Mouse (Mus musculus) embryonic fibroblast, embryonic 13.5 days (primary cell): ENCODE results near the gene Ptov1.

Source experiments
- CTCF ChIP-seq: IDR thresholded peaks from 2 replicates; pipeline ENCODE4 v1.5.1; 2011; ENCODE audit warnings: mild to moderate bottlenecking, control low read depth, low read length, moderate library complexity, borderline replicate concordance; ENCODE audit not compliant: insufficient read depth
- POLR2A ChIP-seq: IDR thresholded peaks from 2 replicates; pipeline ENCODE4 v1.6.1; 2011; ENCODE audit warnings: low read depth, mild to moderate bottlenecking, control low read depth, low read length, moderate library complexity

- TF ChIP-seq CTCF (no peak), POLR2A (no peak)
Measured at GRCm38 (mm10) chr7:44855036-44855435, 14.6 kb downstream of the Ptov1 start.
